Mouse (Mus musculus): Measurements from ENCODE around the gene Fanca. TPM values are rescaled to one million over a fixed set of nuclear protein-coding genes. Genes with fewer than 3 reads are reported as not detected.

Gene Fanca
- polyA plus RNA-seq (2012; rRNA removed), result 66.6 and 68.8 TPM in 2 replicates

DNA sequence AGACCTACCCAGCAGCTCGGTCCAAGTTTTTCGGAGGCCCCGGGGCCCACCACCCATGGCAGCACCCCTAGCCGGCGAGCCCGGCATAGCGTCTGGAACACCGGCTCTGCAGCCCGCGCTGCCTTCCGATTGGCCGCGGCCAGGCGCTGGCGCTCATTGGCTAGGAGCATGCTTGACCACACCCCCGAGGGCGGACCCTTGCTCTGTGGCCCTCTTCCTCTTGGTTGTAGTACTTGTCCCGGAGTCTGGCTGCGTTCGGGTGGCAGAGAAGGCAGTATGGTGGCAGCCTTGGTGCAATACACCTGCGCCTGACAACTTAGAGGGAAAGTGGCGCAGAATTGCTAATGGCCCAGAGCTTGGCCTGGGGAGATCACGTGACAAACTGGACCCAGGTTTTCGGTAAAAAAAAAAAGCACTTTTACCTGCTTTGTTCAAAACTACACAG is at the start of gene Fanca:
Fanca (minus strand) TSS at position 110 of the 445 bp plus-strand sequence.

DNA sequence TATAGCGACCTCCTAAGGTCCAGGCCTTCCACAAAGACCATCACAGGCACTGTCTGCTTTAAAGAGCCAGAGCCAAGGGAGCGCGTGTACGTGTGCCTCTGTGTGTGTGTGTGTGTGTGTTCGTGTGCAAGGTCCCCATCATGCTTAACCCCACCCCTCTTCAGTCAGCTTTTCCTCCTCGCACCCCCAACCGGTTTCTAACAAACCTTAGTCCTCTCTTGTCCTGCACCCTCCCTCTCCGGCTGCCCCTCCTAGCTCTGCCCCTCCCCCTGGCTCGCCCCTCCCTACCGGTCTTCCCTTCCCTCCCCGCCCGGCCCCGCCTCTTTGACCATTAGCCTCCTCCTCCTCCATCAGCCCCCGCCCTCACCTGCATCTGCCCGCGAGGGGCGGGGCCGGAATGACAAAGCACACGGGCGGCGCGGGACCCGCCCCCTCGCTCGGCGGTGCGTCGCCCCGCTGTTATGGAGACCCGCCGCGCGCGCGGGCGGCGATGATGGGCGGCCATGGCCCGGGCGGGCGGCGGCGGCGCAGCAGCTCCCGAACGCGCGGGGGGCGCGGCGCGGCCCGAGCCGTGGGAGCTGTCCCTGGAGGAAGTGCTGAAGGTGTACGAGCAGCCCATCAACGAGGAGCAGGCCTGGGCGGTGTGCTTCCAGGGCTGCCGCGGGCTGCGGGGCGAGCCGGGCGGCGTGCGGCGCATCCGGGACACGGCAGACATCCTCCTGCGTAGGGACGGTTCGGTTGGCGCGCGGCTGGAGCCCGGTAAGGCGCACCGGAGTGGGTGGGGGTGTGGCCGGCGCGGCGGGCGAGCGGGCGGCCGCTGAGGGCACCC is 14.1 kb upstream of the Fanca start, which contains the start of gene Spire2:
Spire2 (plus strand) TSS at position 452 of the 829 bp plus-strand sequence.

DNA sequence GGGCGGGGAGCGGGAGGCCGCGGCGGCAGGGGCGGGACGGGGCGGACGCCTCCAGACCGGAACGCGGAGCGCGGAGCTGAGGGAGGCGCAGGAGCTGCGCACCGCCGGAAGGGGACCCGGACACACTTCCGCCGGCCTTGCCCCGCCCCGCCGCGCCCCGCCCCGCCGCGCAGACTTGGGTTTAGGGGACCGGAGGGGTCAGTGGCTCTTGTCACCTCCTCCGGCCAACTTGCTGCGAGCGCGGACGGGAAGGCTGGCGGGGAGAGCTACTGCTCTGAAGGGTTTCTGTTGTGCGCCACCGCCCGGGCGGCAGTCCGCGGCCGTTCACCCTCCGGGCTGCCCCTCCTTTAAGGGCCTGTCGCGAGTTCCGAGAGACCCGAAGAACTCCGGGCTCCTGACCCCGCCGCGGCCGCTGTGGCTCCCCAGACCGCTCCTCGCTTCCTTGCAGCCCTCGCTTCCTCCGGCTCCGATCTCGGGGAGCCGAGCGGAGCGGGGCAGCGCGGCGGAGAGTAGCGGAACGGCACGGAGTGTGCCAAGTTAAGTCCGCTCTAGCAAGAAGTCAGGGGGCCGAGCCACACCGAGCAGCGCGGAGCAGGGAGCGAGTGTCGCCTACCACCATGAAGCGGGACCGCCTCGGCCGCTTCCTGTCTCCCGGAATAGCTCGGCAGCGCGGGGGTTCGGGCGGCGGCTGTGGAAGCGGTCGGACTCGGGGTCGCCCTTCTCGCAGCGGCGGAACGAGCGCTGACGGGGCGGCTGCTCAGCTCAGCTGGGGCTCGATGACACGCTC is 64.1 kb downstream of the Fanca start, which contains the start of the genes Zfp276 and Vps9d1:
Zfp276 (plus strand) TSS at position 97 of the 787 bp plus-strand sequence.
Vps9d1 (minus strand) TSS at position 250 of the 787 bp plus-strand sequence.

DNA sequence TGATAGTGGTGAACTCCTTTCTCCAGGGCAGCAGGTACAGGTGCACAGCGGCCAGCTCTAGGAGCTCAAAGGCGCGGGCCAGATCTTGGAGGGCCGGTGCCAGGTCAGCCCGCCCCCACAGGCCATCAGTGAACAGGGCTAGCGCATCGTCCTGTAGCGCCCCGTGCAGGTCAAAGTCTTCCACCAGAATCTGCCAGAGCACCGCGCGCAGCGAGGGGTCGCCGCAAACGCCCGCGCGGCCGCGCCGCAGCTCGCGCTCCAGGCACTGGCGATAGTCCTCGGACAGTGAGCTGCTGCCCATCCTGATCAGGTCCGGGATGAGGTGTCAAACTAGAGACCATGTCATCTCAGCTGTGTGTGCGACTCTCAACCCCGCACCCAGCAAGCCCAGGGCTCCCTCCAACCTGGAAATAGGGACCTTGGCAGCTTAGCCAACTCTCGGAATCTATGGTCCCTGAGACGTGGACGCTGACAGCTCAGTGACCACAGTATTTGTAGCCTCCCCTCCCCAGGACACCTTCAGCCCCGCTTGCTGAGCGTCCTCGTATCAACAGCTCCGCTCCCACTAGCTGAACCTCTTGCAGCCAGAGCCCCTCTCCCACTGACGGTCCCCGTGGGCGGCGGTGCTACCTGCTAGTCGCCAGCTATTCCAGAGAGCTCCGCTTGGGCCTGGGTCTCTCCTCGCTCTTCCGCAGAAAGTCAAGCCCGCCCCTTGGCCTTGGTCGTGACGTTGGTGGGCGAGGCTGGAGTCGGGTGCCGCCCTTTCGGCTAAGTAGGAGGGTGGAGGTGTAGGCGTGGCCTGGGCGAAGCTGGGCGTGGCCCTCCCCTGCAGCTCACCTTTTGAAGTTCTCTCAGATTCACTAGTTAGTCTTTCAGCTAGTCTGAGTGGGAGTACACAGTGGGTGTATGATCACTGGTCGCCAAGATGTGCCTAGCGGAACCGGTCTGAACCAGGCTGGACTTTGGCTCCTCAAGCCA is 82.6 kb downstream of the Fanca start, which contains the start of gene Spata2l:
Spata2l (minus strand) TSS at position 714 of the 978 bp plus-strand sequence.

DNA sequence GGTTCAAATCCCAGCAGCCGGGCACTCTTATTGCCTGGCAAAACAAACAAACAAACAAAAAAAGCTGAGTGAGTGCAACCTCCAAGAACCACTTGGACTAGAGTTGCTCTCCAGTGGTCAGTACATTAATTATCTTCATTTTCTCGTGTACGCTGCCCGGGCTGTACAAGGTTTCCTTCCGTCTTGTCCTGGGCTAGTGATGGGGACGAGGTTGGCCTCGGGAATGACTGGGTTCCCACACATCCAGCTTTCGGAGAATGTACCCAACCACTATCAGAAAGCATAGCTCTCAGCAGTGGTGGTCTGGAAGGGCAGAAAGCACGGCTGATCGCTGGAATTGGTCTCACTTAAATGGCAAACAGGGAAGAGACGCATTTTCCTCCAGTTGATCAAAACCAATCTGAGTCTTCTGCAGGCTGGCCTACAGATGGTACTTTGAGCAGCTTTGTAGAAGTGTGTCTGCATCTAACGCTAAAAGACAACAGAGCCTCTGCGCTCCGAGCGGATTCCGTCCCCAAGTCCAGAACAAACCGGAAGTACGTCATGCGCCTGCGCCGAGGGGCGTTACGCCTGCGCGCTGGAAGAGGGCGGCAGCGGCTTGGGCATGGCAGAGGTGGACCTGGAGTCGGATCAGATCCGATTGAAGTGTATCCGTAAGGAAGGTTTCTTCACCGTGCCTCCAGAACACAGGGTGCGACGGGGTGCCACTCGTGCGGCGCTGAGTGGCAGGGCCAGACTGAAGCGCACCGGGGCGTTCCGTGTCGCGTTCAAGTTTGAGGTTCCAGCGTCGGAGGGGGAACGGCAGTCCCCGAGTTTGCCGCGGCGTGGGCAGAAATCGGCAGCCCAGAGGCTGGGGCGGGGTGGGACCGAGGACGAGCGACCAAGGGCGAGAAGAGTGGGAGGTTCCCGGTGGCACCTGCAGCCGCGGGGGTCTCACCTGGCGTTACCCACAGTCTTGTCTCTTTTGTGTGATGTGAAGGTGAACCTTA is 93.8 kb downstream of the Fanca start, which contains the start of gene Cdk10:
Cdk10 (plus strand) TSS at position 565 of the 989 bp plus-strand sequence.

Other genes starting within 250 kb of the Fanca start
- 1,994 and 2,434 TPM in 2 replicates for gene Rpl13, start 216.2 kb downstream of the Fanca start, polyA plus RNA-seq (2012; rRNA removed)
- 1.3 and 1.6 TPM in 2 replicates for gene Cpne7, start 201.2 kb downstream of the Fanca start, polyA plus RNA-seq (2012; rRNA removed)
- gene Sult5a1, start 160.3 kb downstream of the Fanca start, polyA plus RNA-seq (2012; rRNA removed), result 4.5 and 9.5 TPM in 2 replicates
- gene Dpep1, start 132.3 kb downstream of the Fanca start, polyA plus RNA-seq (2012; rRNA removed), result 1.1 and 2.0 TPM in 2 replicates
- gene Chmp1a, start 105.8 kb downstream of the Fanca start, polyA plus RNA-seq (2012; rRNA removed), result 81.7 and 91.7 TPM in 2 replicates
- 6.1 and 8.3 TPM in 2 replicates for gene Spata33, start 105.7 kb downstream of the Fanca start, polyA plus RNA-seq (2012; rRNA removed)
- gene Cdk10, start 93.7 kb downstream of the Fanca start, polyA plus RNA-seq (2012; rRNA removed), result 92.9 and 95.0 TPM in 2 replicates
- gene Spata2l, start 82.3 kb downstream of the Fanca start, polyA plus RNA-seq (2012; rRNA removed), result 1.3 and 2.5 TPM in 2 replicates
- gene Zfp276, start 64.4 kb downstream of the Fanca start, polyA plus RNA-seq (2012; rRNA removed), result 30.9 and 36.9 TPM in 2 replicates
- 62.1 and 62.6 TPM in 2 replicates for gene Vps9d1, start 64.2 kb downstream of the Fanca start, polyA plus RNA-seq (2012; rRNA removed)
- 12.7 and 30.7 TPM in 2 replicates for gene Spire2, start 14.1 kb upstream of the Fanca start, polyA plus RNA-seq (2012; rRNA removed)
- gene Tcf25, start 55.2 kb upstream of the Fanca start, polyA plus RNA-seq (2012; rRNA removed), result 143 and 176 TPM in 2 replicates
- gene Mc1r, start 88.5 kb upstream of the Fanca start, polyA plus RNA-seq (2012; rRNA removed), result 0.04 and 0.05 TPM in 2 replicates
- 858 and 1,002 TPM in 2 replicates for gene Tubb3, start 92.8 kb upstream of the Fanca start, polyA plus RNA-seq (2012; rRNA removed)
- 29.3 and 33.4 TPM in 2 replicates for gene Def8, start 105.0 kb upstream of the Fanca start, polyA plus RNA-seq (2012; rRNA removed)
- 33.9 and 35.0 TPM in 2 replicates for gene Afg3l1, start 159.3 kb upstream of the Fanca start, polyA plus RNA-seq (2012; rRNA removed)
- 16.6 and 18.0 TPM in 2 replicates for gene Dbndd1, start 196.9 kb upstream of the Fanca start, polyA plus RNA-seq (2012; rRNA removed)
- 46.6 and 93.4 TPM in 2 replicates for gene Gas8, start 200.3 kb upstream of the Fanca start, polyA plus RNA-seq (2012; rRNA removed)